Mouse (Mus musculus): ENCODE data around the gene Cluh.

Cluh gene

DNA sequence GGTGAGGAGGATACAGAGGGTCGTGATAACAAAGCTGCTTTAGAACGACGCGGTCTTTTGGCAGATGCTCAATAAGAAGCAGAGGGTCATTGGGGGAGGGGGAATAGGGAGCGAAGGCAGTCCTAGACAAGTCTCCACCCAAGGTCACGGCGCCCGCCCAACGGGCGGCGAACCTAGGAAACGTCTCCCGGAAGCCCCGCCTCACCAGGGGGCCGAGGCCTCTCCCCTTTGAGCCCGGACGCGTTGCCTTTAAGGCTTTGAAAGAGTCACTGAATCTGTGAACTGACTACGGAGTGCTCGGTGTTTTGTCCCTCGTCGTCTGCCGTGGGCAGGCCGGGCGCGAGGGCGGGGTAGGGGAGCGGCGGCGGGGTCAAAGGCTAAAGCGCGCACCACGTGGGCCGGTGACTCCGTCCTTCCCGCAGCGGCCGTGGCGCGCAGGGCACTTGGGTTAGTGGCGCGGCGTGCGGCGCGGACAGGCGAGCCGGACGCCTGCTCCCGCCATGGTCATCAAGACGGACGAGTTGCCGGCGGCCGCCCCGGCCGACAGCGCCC is at the start of gene Cluh:
Cluh (plus strand) TSS at position 401 of the 552 bp plus-strand sequence.
- peak; percentile 97 for DNase-seq (ENCODE audit: low spot score)

DNA sequence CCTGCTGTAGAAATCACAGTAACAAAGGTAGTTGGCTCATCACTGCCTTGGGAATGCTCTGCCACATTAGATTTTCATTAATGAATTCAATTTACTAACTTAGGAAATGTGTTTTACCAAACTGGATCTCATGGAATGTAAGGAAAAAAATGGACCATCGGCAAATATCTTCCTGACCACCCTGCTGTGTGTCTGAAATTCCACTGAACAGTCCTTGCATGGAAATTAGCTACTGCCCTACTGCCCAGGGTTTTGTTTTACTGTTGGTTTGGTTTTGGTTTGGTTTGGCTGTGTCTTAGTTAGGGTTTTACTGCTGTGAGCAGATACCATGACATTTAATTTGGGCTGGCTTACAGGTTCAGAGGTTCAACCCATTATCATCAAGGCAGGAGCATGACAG is 47.0 kb upstream of the Cluh start:
- no peak for DNase-seq (ENCODE audit: low spot score)

GRCm38 (mm10) chr11:74610068-74610467 is 39.2 kb upstream of the Cluh start:
- no peak for DNase-seq (ENCODE audit: low spot score)

GRCm38 (mm10) chr11:74610545-74611176 is 38.6 kb upstream of the Cluh start, which contains the start of gene Rap1gap2:
Rap1gap2 (minus strand) TSS chr11:74610915.
- DNase-seq (ENCODE audit: low spot score) = no peak

- DNase-seq (ENCODE audit: low spot score) = no peak
Measured at GRCm38 (mm10) chr11:74611437-74611836, 37.9 kb upstream of the Cluh start.

DNA sequence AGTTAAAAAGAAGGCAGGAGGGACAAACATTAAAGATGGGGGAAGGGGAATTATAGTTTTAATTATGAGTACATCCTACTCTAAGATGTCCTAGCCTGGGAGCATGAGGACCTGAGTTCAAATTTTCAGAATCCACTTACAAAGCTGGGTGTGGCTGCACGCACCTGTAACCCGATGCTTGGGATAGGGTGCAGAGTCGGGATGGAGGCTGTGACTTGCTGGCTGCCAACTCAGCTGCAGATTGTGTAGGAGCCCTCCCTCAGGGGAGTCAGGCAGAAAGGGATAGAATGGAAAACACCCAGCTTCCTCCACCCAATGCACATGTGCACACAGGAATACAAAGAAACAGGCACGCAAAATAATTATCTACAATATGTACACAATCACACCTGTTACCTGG is 35.9 kb upstream of the Cluh start:
- no peak for DNase-seq (ENCODE audit: low spot score)

DNA sequence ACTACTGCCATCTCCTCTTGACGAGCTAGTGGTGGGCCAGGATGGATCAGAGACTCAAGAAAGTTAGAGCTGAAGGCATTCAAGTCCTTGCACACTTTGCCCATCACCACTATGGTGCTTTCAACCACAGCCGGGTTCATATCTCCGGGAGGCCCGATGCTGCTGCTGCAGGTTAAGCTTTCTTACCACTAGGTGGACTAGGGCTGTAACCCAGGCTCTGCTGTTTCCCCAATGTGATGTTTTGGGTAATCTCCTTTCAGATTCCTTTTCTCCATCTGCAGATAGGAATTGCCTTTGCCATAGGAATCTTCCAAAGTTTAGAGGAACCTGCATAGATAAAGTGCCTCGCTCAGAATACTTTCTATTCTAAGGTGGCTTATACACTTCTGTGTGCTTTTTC is 33.7 kb upstream of the Cluh start:
- no peak for DNase-seq (ENCODE audit: low spot score)

DNA sequence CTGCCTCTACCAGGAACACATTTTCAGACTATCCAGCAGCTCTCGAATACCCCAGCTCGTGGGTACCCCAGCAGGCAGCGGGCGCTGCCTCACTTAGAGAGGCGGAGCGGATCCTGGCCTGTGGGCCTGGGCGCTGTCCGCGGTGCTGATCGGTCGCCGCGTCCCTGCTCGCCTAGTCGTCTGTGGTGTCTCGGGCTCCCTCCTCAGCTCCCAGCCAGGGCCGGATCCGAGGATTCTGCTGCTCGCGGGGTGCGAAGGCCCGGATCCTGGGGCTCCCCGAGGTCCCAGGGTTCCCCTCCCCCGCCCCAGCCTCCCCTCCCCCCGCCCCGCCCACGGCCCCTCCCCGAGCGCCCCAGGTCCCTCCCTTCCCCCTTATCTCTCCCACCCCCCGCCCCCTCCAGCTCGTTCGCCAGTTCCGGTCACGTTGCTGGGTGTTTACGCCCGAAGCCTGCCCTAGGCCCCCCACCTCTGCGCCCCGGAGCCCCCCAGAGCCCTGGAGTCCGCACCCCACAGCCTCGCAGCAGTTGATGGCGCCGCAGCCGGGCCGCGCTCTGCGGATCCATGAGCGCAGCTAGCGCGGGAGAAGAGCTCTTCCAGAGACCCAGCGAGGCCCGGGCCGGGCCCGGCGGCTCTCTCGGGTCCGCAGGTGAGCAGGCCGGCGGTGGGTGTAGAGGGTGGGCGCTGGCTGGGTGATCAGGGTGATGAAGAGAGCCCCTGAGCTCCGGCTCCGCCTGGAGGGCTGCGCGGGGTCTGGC is 29.9 kb upstream of the Cluh start, which contains the start of gene Ccdc92b:
Ccdc92b (plus strand) TSS at position 405 of the 755 bp plus-strand sequence.
- peak; percentile 67 for DNase-seq (ENCODE audit: low spot score)

DNA sequence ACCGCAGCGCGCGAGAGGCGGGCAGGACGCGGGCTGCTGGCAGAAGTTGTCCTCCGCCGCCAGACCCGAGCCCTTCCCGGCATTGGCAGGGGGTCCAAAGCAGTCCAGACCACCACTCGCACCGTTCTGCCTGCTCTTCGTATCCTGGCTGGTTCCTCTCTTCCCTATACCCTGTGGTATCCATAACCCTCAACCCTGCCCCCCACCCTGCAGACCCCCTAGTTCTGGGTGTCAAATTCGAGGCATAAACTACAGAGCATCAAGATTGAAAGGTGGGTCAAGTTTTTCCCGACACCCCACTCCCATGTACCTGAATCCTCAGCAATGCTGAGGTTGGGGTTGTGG is 29.4 kb upstream of the Cluh start:
- no peak for DNase-seq (ENCODE audit: low spot score)

- no peak for DNase-seq (ENCODE audit: low spot score)
Measured at GRCm38 (mm10) chr11:74621974-74622669, 27.2 kb upstream of the Cluh start.

DNA sequence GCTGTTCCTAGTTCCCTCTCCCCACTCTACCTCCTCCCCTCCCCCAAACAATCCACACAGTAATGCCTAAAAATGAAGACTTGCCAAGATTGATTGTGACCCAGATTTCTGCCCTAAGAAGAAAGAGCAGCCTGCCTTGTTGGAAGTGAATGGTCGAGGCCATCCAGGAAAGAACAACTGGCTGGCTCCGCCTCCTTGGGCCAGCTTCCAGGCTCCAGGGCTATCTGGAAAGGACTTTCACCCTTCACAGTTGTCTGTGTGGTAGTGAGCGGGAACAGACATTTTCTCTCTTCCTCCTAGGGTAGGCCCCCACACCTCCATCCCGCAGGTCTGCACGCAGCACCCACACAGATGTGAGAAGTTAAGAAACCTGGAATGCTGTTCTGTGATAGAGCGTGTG is 25.6 kb upstream of the Cluh start:
- DNase-seq (ENCODE audit: low spot score) = no peak

GRCm38 (mm10) chr11:74625333-74625732 is 24.0 kb upstream of the Cluh start:
- DNase-seq (ENCODE audit: low spot score) = no peak

DNA sequence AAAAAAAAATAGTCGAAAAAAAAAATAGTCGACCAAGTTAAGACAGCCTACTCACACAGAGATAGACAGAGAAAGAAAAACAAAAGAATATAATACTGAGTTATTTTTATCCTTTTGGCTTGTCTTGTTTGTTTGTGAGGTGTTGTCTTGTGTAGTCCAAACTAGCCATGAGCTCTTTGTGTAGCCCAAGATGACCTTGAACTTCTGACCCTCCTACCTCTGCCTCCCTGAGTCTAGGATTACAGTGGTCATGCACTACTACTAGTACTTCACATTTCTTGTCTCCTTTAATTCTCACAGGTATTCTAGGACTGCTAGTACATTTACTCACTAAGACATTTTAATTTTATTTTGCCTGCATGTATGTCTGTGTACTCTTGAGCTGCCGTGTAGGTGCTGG is 21.8 kb upstream of the Cluh start:
- no peak for DNase-seq (ENCODE audit: low spot score)

- no peak for DNase-seq (ENCODE audit: low spot score)
Measured at GRCm38 (mm10) chr11:74631880-74632789, 17.2 kb upstream of the Cluh start.

- peak; percentile 78 for DNase-seq (ENCODE audit: low spot score)
Measured at GRCm38 (mm10) chr11:74634490-74635275, 14.6 kb upstream of the Cluh start.

- no peak for DNase-seq (ENCODE audit: low spot score)
Measured at GRCm38 (mm10) chr11:74637486-74637885, 11.8 kb upstream of the Cluh start.

GRCm38 (mm10) chr11:74637971-74638790 is 11.1 kb upstream of the Cluh start:
- peak; percentile 66 for DNase-seq (ENCODE audit: low spot score)

DNA sequence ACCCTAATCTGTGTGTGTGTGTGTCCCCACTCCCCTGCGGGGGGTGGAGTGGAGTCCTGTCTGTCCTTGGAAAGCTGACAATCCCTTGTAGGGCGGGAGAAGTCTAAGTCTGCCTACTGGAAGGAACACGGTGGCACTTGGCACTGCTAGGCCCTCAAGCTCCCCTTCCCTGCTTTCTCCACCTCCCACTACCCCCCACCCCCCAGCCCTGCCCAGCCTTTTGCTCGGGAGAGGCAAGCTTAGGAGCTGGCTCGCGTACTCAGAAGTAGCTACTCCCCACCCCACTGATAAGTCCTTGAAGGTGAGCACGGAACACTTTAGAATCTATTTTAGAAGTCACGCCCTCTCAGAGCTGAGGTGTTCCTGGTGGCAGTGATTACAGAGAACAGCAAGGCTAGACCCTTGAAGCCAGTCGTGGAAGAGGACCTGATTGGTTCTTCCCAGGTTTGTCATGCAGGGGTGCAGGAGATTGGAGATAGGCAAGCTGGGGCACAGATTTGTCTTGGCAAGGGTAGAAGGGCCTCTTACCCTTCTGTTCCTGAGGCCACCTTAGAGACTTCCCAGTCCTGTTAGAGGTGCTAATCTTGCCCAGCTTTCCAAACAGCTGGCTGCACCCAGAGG is 10.4 kb upstream of the Cluh start:
- DNase-seq (ENCODE audit: low spot score) = no peak

DNA sequence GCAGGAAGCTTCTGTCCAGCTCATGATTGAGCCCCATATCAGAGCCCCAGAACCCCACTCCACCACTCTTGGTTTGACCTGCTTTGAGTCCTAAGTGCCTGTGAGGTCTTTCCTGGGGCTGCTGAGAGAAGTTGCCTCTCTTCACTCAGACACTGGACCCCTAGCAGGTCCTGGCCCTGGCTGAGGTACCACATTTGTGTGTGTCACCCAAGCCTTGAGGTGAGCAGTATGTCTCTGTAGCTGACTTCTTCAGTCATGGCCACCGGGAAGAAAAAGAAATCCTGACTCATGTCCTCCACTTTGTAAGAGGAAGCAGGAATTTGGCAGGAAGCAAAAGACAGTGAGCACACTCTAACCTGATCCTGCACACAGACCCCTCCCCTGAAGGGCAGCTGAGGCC is 9.7 kb upstream of the Cluh start:
- DNase-seq (ENCODE audit: low spot score) = no peak

DNA sequence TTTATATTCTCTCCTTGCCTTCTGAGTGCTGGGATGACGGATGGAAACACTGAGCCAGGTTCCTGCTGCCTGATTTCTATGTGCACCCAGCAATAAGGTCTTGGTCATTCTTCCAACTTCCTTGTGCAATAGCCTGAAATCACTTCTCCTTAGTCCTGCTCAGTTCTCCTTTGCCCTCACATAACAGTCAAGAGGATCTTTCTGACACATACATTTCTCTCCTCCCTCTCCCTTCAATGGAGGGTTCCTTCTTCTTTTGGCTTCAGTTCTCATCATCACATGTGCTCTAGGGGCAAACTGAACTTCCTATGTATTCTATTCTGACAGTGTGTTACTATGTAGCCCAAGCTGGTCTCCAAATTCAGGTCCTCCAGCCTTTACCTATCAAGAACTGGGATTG is 1.3 kb upstream of the Cluh start:
- DNase-seq (ENCODE audit: low spot score) = no peak
